26 mouse cellular contexts compared by ENCODE assay signal in genomic region chr5:116522273-116522672, GRCm38 (mm10).
DNase-seq lines count a peak whose midpoint lies in the region; ATAC-seq and TF ChIP-seq lines count a peak whose summit lies in the region.
"Had no signal": no experiment of that assay in that cellular context is flagged by ENCODE, and none has a peak within 500 bp of the region (broad histone marks: within the 10 kb centered on the region; RNA-seq: fewer than 3 reads in every experiment).

No protein-coding gene starts in this region.

- intact Hi-C loops in left cerebral cortex, adult 2 months (cut with DNase I), result loop anchor here (2.0 to 5.0 kb wide), 2 partner anchors 31 to 70 kb away; partner anchors contain the start of gene Srrm4
- intact Hi-C loops in left cerebral cortex, postnatal 4 days (cut with DNase I), result no loop called here
- intact Hi-C loops in heart, postnatal 14 days (cut with DNase I), result no loop called here

- TF ChIP-seq CTCF in left cerebral cortex, adult 2 months (IDR thresholded peaks at IDR 0.05), result no peak

- no peak overlapping the region for H3K4me2 ChIP-seq in neural tube, embryonic 13.5 days
- no peak overlapping the region for H3K4me2 ChIP-seq in neural tube, embryonic 15.5 days
- H3K4me2 ChIP-seq: embryonic facial prominence, embryonic 13.5 days; embryonic facial prominence, embryonic 15.5 days; forebrain, embryonic 12.5 days had no signal

- no peak for DNase-seq in left cerebral cortex, adult 2 months (ENCODE audit: extremely low spot score in 1 of 2, low spot score in 2 of 2)
- DNase-seq in left cerebral cortex, postnatal 4 days, result no peak
- DNase-seq in heart, postnatal 14 days, result no peak
- DNase-seq: adrenal gland, adult 8-10 months; adrenal gland, postnatal 14 days; adrenal gland, postnatal 36 days; B cell, adult 2 months; cerebellum, adult 11-12 months; cerebellum, adult 2 months; cerebellum, adult 9-10 months; cerebellum, postnatal 10 days; embryo, embryonic 11 days had no signal

- H3K36me3 ChIP-seq in neural tube, embryonic 13.5 days, result no peaks in the 10 kb centered on the region
- no peaks in the 10 kb centered on the region for H3K36me3 ChIP-seq in neural tube, embryonic 15.5 days
- H3K36me3 ChIP-seq: embryonic facial prominence, embryonic 13.5 days; embryonic facial prominence, embryonic 15.5 days; forebrain, embryonic 10.5 days; forebrain, embryonic 12.5 days; G1E had no signal

- H3K27me3 ChIP-seq in neural tube, embryonic 13.5 days, result no peaks in the 10 kb centered on the region
- H3K27me3 ChIP-seq in neural tube, embryonic 15.5 days (replicated peaks), result no peaks in the 10 kb centered on the region
- H3K27me3 ChIP-seq: CH12.LX; embryonic facial prominence, embryonic 13.5 days; embryonic facial prominence, embryonic 15.5 days; forebrain, embryonic 12.5 days had no signal

- 74% methylated on average over 11 of the region's 11 CpGs for WGBS in neural tube, embryonic 13.5 days
- WGBS in neural tube, embryonic 15.5 days, result 68% methylated on average over 11 of the region's 11 CpGs

- ATAC-seq in neural tube, embryonic 13.5 days (ENCODE audit: low read depth), result no peak
- no peak for ATAC-seq in neural tube, embryonic 15.5 days (ENCODE audit: low FRiP score)
- ATAC-seq: activated CD4-positive, CD25-positive, alpha-beta regulatory T cell, adult 4 months; CD4-positive, CD25-positive, alpha-beta regulatory T cell, adult 4 months; forebrain, embryonic 14.5 days; forebrain, embryonic 16.5 days; Patski had no signal

- H3K9ac ChIP-seq in neural tube, embryonic 13.5 days, result no peak overlapping the region
- H3K9ac ChIP-seq in neural tube, embryonic 15.5 days (replicated peaks), result no peak overlapping the region
- H3K9ac ChIP-seq: embryonic facial prominence, embryonic 13.5 days; embryonic facial prominence, embryonic 15.5 days; forebrain, embryonic 12.5 days had no signal

- no peaks in the 10 kb centered on the region for H3K9me3 ChIP-seq in neural tube, embryonic 13.5 days
- H3K9me3 ChIP-seq in neural tube, embryonic 15.5 days (replicated peaks), result no peaks in the 10 kb centered on the region
- H3K9me3 ChIP-seq: embryonic facial prominence, embryonic 13.5 days; embryonic facial prominence, embryonic 15.5 days; forebrain, embryonic 10.5 days; forebrain, embryonic 12.5 days had no signal

- H3K27ac ChIP-seq in left cerebral cortex, adult 2 months, result peak overlapping the region; percentile 89
- H3K27ac ChIP-seq in neural tube, embryonic 13.5 days (replicated peaks), result 0 out of 2 replicates have a peak overlapping the region, but pooled peaks have one; percentile 13
- no peak overlapping the region for H3K27ac ChIP-seq in neural tube, embryonic 15.5 days (replicated peaks)
- H3K27ac ChIP-seq: embryonic facial prominence, embryonic 13.5 days; embryonic facial prominence, embryonic 15.5 days; forebrain, embryonic 10.5 days; forebrain, embryonic 12.5 days had no signal

- peaks cover 61% of the 10 kb centered on the region for H3K4me1 ChIP-seq in neural tube, embryonic 13.5 days (replicated peaks)
- peaks cover 21% of the 10 kb centered on the region for H3K4me1 ChIP-seq in neural tube, embryonic 15.5 days
- H3K4me1 ChIP-seq: embryonic facial prominence, embryonic 13.5 days; embryonic facial prominence, embryonic 15.5 days had no signal

- no peak overlapping the region for H3K4me3 ChIP-seq in left cerebral cortex, adult 2 months
- no peak overlapping the region for H3K4me3 ChIP-seq in neural tube, embryonic 13.5 days
- H3K4me3 ChIP-seq in neural tube, embryonic 15.5 days (replicated peaks), result no peak overlapping the region
- H3K4me3 ChIP-seq: embryonic facial prominence, embryonic 13.5 days; embryonic facial prominence, embryonic 15.5 days; erythroblast, embryonic 14.5 days; forebrain, embryonic 10.5 days; forebrain, embryonic 12.5 days had no signal
